Mouse (Mus musculus) gastrocnemius, postnatal 36 days (tissue): ENCODE results near the gene Igfn1. TPM values are rescaled to one million over a fixed set of nuclear protein-coding genes. Genes with fewer than 3 reads are reported as not detected.

Experiments
- DNase-seq, 2 experiments: peaks; one replicate each; pipeline ENCODE4 v3.0.0; 2022
- intact Hi-C: fragments of 180-260 bp; cut with DNase I; formaldehyde crosslinking; loops from one replicate; pipeline ENCODE4 v1.15.1; 2025
- total RNA-seq, 2 experiments: library from RNA; stranded (reverse); gene quantifications; 2 replicates each; pipeline ENCODE4 v1.2.3; 2021

The Igfn1 gene
- total RNA-seq, 2 experiments from 2014 or later: 21.5 to 36.2 TPM

DNA sequence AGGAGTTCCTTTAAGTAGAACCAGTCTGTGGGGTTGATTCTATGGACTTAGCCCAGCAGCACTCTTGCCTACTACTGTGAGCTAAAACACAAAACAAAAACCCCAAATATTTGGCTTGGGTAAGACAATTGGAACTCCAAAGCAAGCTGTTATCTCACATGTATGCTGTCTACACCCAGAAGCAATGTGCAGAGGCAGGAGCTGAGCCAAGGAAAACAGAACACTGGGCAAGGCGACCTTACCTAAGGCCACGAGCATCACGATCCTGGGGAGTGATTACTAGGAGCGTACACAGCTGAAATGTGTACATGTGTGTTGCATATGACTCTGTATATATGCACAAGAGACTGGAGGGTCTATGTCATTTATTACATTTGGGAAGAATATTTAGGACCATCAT, 7.4 kb upstream of the Igfn1 start:
- intact Hi-C loops: loop anchor here (5.0 kb wide), 1 partner anchor 56 kb away; no protein-coding TSS in a partner anchor
- no peak for DNase-seq

DNA sequence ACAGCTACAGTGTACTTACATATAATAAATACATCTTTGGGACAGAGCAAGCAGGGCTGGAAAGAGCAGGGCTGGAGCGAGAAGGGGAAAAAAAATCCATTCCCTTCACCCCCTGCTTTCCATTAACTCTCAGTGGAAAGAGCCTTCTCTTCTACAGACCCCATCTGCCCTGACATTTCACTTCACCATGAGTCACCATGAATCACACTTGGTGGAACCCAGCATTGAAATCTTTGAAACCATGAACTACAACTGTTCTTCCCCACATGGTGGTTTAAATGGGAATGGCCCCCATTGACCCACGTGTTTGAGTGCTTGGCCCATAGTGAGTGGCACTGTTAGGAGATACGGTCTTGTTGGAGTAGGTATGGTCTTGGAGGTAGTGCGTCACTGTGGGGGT, 4.1 kb upstream of the Igfn1 start:
- intact Hi-C loops: loop anchor here (5.0 kb wide), 1 partner anchor 53 kb away; no protein-coding TSS in a partner anchor
- no peak for DNase-seq

GRCm38 (mm10) chr1:136008159-136008533, 2.0 kb upstream of the Igfn1 start:
- intact Hi-C loops: no loop called here
- DNase-seq: no peak

DNA sequence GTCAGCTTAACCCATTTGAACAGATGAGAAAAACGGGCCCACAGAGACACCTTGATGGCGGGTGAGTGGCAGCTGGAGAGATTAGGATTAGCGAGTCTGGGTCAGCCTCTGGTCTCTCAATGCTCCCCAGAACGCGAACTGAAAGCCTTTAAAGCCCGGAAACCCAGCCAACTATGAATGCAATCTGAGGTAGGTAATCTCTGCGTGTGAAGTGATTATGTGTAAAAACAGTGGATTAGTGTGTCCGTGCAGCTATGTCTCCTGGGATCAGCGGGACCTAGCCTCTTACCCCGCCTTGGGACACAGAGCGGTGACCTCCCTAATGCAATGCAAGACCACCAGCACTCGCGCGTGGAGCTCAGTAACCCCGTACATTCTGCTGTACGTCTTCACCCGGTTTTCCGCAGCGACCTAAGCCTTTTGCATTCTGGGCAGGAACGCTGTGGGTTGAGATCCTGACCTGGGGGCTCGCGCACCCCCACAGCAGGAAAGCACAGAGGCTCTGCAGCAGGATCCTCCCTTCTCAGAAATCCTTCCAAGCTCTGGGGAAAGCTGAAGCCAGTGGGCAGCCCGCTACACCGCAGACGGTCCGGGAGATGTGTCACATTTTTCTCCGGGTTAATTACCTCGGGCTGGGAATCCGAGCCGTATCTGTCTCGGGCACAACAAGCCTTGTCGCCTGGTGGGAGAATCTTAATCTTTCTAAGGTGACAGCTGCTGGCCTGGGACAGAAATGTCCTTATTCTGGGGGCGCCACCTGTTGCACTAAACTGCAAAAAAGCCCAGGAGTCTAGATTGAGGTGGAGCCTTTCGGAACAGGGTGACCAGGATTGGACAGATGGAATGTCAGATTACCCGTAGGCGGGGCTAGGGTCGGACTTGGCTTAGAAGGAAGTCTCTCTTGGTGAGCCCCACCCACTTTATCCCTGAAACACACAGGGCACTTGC, 1.3 kb upstream of the Igfn1 start, which contains the start of gene Tmem9:
Tmem9 (plus strand) TSS at position 940 of the 948 bp plus-strand sequence.
- DNase-seq: peak; percentile 77 to 78
- intact Hi-C loops: no loop called here

DNA sequence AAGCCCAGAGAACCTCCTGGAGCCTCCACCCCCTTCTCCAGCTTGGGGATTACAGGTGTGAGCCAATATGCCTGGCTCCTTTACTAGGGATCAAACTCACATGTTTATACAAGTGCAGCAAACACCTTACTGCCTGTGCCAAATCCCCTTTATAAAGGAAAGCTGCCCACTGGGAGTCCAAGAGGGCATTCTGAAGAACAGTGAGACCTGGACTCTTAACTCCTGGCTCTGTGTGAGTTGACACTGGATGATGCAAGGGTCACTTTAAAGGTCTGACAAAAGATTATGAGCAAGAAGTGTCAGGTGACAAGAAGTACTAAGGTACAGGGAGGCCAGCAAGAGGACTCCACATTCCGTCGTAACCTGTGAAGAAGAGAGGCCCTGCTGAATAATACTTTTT, 4.7 kb downstream of the Igfn1 start:
- DNase-seq: no peak
- intact Hi-C loops: no loop called here

DNA sequence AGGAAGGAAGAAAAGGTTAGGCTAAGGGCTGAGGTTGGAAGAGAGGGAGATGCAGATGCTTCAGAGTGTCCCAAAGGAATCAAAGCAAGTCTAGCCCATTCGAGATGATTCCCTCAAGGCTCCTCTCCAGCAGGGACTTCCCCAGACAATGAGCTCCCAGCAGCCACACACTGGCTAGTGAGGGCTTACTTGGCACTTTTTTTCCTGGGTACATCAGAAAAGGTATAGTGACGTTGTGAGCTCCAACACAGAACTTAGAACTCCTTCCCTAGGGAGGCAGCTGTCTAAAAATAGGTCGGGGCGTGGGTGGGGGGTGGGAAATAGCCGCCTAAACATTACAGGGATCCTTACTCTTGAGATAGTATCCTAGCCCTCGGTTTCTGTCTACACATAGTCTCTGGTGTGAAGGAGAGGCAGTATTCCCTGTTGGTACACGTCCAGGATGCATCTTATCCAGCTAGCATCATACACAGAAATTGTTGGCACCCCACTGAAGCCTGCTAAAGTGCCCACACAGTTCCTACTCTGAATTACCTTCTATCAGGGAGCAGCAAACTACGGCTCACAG, 6.3 kb downstream of the Igfn1 start:
- no peak for DNase-seq
- intact Hi-C loops: no loop called here

DNA sequence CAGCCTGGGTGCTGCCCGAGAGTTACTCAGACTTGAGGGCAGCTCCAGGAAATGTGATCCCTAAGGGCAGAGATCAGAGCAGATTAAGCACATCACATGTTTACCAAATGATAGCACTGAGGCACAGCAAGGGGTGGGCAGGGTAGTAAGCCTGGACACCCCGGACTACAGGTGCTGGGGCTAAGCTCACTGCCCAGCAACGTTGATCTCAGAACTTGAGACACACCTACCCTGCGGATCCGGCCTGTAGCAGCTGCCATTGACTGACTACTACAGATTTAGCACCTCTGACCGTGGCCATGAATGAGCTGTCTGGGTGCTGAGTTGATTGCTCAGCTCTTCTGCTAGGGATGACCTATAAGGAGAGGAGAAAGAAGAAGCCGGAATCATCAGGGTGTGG, 8.6 kb downstream of the Igfn1 start:
- intact Hi-C loops: no loop called here

DNA sequence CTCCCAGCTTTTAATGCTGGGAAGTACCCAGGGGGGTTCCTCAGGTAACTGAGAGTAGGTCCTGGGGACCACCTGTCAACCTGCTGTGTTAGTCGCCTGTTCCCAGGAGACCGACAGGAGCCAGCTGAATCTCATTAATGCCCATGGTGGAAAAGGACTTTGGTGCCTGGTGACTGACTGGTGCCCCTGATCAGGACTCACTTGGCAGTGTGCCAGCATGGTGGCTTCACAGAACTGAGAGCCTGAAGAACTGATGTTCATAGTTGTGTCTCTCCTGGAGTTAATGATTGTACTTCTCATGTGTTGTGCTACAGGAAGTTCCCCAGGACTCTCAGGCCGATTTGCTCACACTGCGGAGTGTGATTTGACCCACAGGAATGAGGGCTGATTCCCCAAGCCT, 12.7 kb downstream of the Igfn1 start:
- no peak for DNase-seq
- intact Hi-C loops: no loop called here

More for the DNA sequence above, 8.6 kb downstream of the Igfn1 start:
- no peak for DNase-seq

DNA sequence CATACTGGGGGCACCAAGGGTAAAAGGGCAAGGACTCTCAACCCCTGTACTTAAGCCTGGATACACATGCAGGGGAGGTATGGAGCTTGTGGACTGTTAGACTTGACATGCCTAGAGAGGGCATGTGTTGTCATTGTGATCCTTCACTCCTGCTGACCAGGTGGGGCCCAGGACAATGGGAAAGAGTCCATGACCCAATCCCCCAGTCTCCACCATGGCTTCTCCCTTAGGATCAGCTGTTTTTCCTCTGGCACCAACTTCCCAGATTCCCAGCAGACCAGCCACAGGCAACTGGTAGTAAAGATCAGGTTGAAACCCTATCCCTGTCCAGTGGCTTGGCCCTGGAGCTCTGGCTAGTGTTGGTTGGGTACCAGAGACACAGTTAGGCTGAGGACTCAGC, 16.3 kb downstream of the Igfn1 start:
- intact Hi-C loops: no loop called here
- no peak for DNase-seq

- DNase-seq: no peak
- intact Hi-C loops: no loop called here
These were observed 22.0 kb downstream of the Igfn1 start for GRCm38 (mm10) chr1:135984105-135984504.

DNA sequence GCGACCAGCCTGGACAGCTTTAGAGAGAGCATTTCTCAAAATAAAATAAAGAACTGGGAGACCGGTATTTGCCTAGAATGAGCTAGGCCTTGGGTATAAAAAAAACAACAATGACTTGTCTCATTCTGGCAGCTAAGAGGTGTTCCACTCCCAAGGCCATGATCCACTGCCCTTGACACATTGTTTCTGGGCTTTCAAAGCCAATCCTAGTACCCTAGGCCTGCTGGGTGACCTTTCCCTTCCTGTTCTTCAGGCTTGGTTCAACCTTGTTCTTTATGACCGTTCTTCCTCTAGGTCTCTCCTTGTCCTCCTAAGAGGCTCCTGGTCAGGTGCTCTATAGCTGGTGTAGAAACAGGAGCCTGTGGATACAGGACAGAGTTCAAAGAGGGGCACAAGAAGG, 33.6 kb downstream of the Igfn1 start:
- DNase-seq: no peak
- intact Hi-C loops: no loop called here

DNA sequence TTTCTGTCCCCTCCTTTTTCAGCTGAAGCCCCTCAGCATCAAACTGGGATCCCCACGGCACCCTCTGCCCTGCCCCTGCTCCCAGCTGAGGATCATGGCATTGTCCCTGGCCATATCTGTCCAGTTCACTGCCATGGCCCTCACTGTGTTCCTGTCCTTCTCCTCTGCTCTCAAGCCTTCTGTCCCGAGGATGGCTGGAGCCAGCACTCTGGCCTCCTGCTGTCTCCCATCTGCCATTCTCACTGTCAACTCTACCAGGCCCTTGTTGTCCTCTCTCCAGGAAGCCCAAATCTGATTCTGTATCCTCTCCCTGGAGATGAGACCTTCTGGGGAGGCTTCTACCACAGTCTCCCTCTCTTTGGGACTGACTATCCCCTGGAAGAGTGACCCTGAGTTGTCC, 35.7 kb downstream of the Igfn1 start:
- intact Hi-C loops: no loop called here
- DNase-seq: no peak

GRCm38 (mm10) chr1:135967739-135968138, 38.4 kb downstream of the Igfn1 start:
- intact Hi-C loops: no loop called here
- no peak for DNase-seq

- DNase-seq: no peak
- intact Hi-C loops: no loop called here
These were observed 41.6 kb downstream of the Igfn1 start for GRCm38 (mm10) chr1:135964561-135964960.

DNA sequence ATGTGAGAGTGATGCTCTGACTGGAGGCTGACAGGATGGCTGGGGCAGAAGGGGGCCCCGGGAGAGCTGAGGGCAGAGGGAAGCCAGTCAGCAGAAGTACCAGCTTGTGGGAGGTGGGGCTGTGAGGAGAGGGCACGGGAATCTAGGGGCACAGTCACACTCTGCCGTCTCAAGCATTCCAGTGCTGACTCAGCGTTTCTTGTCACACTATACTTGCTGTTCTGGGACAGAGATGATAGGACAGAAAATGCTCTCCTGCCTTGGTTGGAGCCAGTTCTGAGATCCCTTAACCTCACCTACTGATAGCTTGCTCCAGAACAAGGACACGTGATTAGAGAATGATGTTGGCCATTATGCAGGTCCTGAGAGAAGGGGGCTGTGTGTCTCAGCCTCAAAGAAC, 43.0 kb downstream of the Igfn1 start:
- intact Hi-C loops: no loop called here
- DNase-seq: no peak

GRCm38 (mm10) chr1:135958483-135958882, 47.7 kb downstream of the Igfn1 start:
- DNase-seq: no peak
- intact Hi-C loops: loop anchor here (5.0 to 10.0 kb wide), 3 partner anchors 54 to 216 kb away; no protein-coding TSS in a partner anchor

- intact Hi-C loops: no loop called here
- DNase-seq: no peak
These were observed 57.3 kb downstream of the Igfn1 start for GRCm38 (mm10) chr1:135948871-135949270.

DNA sequence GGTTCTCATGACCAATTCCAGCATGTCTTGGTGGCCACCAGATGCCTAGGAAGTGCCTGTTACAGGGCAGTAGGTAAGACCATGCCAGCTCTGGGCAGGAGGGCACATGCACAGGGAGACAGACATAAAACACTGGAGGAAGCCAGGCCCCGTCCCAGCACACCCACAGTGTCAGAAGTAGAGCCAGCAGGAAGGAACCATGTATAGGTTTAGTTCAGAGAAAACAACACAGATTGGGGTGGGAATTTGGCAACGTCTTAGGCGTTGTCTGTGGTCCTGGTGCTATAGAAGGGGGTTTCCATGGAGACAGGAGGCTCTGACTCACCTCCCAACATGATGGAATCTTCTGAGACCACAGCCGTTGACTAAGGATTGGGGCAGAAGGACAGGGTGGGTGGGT, 59.9 kb downstream of the Igfn1 start:
- intact Hi-C loops: no loop called here
- no peak for DNase-seq

- DNase-seq: no peak
These were observed 60.4 kb downstream of the Igfn1 start for GRCm38 (mm10) chr1:135945711-135946110.

GRCm38 (mm10) chr1:135944526-135945259, 61.4 kb downstream of the Igfn1 start:
- intact Hi-C loops: loop anchor here (1.0 kb wide), 1 partner anchor 79 kb away; no protein-coding TSS in a partner anchor
- peak; percentile 33 to 71 for DNase-seq

More at GRCm38 (mm10) chr1:135945711-135946110, 60.4 kb downstream of the Igfn1 start:
- intact Hi-C loops: loop anchor here (1.0 kb wide), 1 partner anchor 80 kb away; no protein-coding TSS in a partner anchor

DNA sequence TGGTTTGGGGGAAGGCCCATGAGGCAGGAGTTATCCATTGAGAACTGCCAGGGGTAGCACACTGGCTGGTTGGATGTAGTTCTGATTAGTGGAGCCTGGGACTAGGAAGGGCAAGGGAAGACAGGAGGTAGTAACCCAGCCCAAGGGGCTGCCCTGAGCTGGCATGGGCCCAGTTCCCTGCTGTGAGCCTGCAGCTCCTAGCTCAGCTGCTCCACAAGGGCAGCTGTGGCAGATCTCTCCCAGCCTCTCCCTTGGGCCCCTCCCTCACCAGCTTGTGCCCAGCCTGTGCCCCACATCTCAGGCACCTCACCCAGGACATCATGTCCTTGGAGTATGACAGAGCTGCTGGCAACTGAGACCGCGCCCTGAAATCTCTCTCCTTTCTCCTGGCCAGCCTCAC, 62.4 kb downstream of the Igfn1 start:
- no peak for DNase-seq
- intact Hi-C loops: no loop called here
